ENCODE assay signal across 24 mouse cellular contexts in genomic region chr1:126120506-126120905, GRCm38 (mm10).
DNase-seq lines count a peak whose midpoint lies in the region; ATAC-seq lines count a peak whose summit lies in the region.
"Had no signal": no experiment of that assay in that cellular context is flagged by ENCODE, and none has a peak within 500 bp of the region (broad histone marks: within the 10 kb centered on the region; RNA-seq: fewer than 3 reads in every experiment).

No protein-coding gene starts in this region.

- H3K27ac ChIP-seq in forebrain, embryonic 12.5 days: no peak overlapping the region
- H3K27ac ChIP-seq in forebrain, embryonic 10.5 days: no peak overlapping the region
- peak overlapping the region; percentile 32; the same call in 1 of the 2 replicates for H3K27ac ChIP-seq in hindbrain, embryonic 14.5 days
- H3K27ac ChIP-seq in hindbrain, embryonic 10.5 days: no peak overlapping the region
- peak overlapping the region; percentile 37; the same call in 1 of the 2 replicates for H3K27ac ChIP-seq in neural tube, embryonic 15.5 days (replicated peaks)
- H3K27ac ChIP-seq: embryonic facial prominence, embryonic 15.5 days; heart, embryonic 10.5 days; heart, embryonic 15.5 days; kidney, postnatal 0 days; liver, embryonic 13.5 days; midbrain, embryonic 12.5 days had no signal

- H3K4me1 ChIP-seq in forebrain, embryonic 12.5 days: peaks cover 9% of the 10 kb centered on the region
- H3K4me1 ChIP-seq in forebrain, embryonic 10.5 days: peaks cover 12% of the 10 kb centered on the region
- peaks cover 4% of the 10 kb centered on the region; the same call in 1 of the 2 replicates for H3K4me1 ChIP-seq in hindbrain, embryonic 14.5 days (replicated peaks; ENCODE audit: control insufficient read depth, insufficient read depth, low read length)
- no peaks in the 10 kb centered on the region for H3K4me1 ChIP-seq in hindbrain, embryonic 10.5 days (replicated peaks)
- H3K4me1 ChIP-seq in neural tube, embryonic 15.5 days: peaks cover 17% of the 10 kb centered on the region
- H3K4me1 ChIP-seq: embryonic facial prominence, embryonic 15.5 days; heart, embryonic 10.5 days; heart, embryonic 15.5 days; liver, embryonic 13.5 days; midbrain, embryonic 12.5 days had no signal

- no peak overlapping the region for H3K4me3 ChIP-seq in forebrain, embryonic 12.5 days (replicated peaks)
- H3K4me3 ChIP-seq in forebrain, embryonic 10.5 days: no peak overlapping the region
- H3K4me3 ChIP-seq in hindbrain, embryonic 14.5 days (replicated peaks; ENCODE audit: low read length): no peak overlapping the region
- H3K4me3 ChIP-seq in hindbrain, embryonic 10.5 days: no peak overlapping the region
- no peak overlapping the region for H3K4me3 ChIP-seq in neural tube, embryonic 15.5 days (replicated peaks)
- H3K4me3 ChIP-seq: embryonic facial prominence, embryonic 15.5 days; heart, embryonic 10.5 days; heart, embryonic 15.5 days; liver, embryonic 13.5 days; midbrain, embryonic 12.5 days had no signal

- no peak for DNase-seq in forebrain, embryonic 10.5 days (ENCODE audit: extremely low spot score, low spot score)
- no peak for DNase-seq in hindbrain, embryonic 14.5 days (ENCODE audit: low spot score)
- no peak for DNase-seq in hindbrain, embryonic 10.5 days (ENCODE audit: low spot score)
- peak; percentile 79 for DNase-seq in Muller cell, postnatal 12 days (ENCODE audit: inconsistent ontology term)
- no peak for DNase-seq in right cerebral cortex, postnatal 36 days (ENCODE audit: low spot score in 2 of 2)
- DNase-seq: adrenal gland, postnatal 14 days; cerebellum, adult 18-20 months; cerebellum, postnatal 10 days; gastrocnemius, postnatal 25 days; kidney, adult 8-10 months; kidney, postnatal 4 days; left cerebral cortex, postnatal 4 days; liver, embryonic 13.5 days; lung, adult 18-20 months; thymus, postnatal 4 days had no signal

- WGBS in forebrain, embryonic 12.5 days: 14% methylated on average over 8 of the region's 8 CpGs
- WGBS in forebrain, embryonic 10.5 days: 27% methylated on average over 8 of the region's 8 CpGs
- WGBS in hindbrain, embryonic 14.5 days: 42% methylated on average over 8 of the region's 8 CpGs
- 55% methylated on average over 8 of the region's 8 CpGs for WGBS in hindbrain, embryonic 10.5 days
- 25% methylated on average over 8 of the region's 8 CpGs for WGBS in neural tube, embryonic 15.5 days

- H3K36me3 ChIP-seq in forebrain, embryonic 12.5 days (replicated peaks): no peaks in the 10 kb centered on the region
- no peaks in the 10 kb centered on the region for H3K36me3 ChIP-seq in forebrain, embryonic 10.5 days (replicated peaks)
- H3K36me3 ChIP-seq in hindbrain, embryonic 14.5 days (replicated peaks; ENCODE audit: control insufficient read depth, insufficient read depth): no peaks in the 10 kb centered on the region
- H3K36me3 ChIP-seq in hindbrain, embryonic 10.5 days: no peaks in the 10 kb centered on the region
- H3K36me3 ChIP-seq in neural tube, embryonic 15.5 days: no peaks in the 10 kb centered on the region
- H3K36me3 ChIP-seq: embryonic facial prominence, embryonic 15.5 days; heart, embryonic 10.5 days; heart, embryonic 15.5 days; liver, embryonic 13.5 days; midbrain, embryonic 12.5 days had no signal

- no peaks in the 10 kb centered on the region for H3K9me3 ChIP-seq in forebrain, embryonic 12.5 days
- no peaks in the 10 kb centered on the region for H3K9me3 ChIP-seq in forebrain, embryonic 10.5 days
- H3K9me3 ChIP-seq in hindbrain, embryonic 14.5 days (ENCODE audit: control insufficient read depth, low read length): no peaks in the 10 kb centered on the region
- H3K9me3 ChIP-seq in hindbrain, embryonic 10.5 days: no peaks in the 10 kb centered on the region
- H3K9me3 ChIP-seq in neural tube, embryonic 15.5 days (replicated peaks): no peaks in the 10 kb centered on the region
- H3K9me3 ChIP-seq: embryonic facial prominence, embryonic 15.5 days; heart, embryonic 10.5 days; heart, embryonic 15.5 days; liver, embryonic 13.5 days; midbrain, embryonic 12.5 days had no signal

- H3K4me2 ChIP-seq in forebrain, embryonic 12.5 days: no peak overlapping the region
- no peak overlapping the region for H3K4me2 ChIP-seq in hindbrain, embryonic 14.5 days (replicated peaks)
- H3K4me2 ChIP-seq in neural tube, embryonic 15.5 days: peak overlapping the region; percentile 3; the same call in 1 of the 2 replicates
- H3K4me2 ChIP-seq: embryonic facial prominence, embryonic 15.5 days; heart, embryonic 15.5 days; liver, embryonic 13.5 days; midbrain, embryonic 12.5 days had no signal

- no peak overlapping the region for H3K9ac ChIP-seq in forebrain, embryonic 12.5 days
- H3K9ac ChIP-seq in hindbrain, embryonic 14.5 days: no peak overlapping the region
- H3K9ac ChIP-seq in neural tube, embryonic 15.5 days (replicated peaks): no peak overlapping the region
- H3K9ac ChIP-seq: embryonic facial prominence, embryonic 15.5 days; heart, embryonic 15.5 days; liver, embryonic 13.5 days; midbrain, embryonic 12.5 days had no signal

- peak; percentile 46; the same call in 1 of the 2 replicates for ATAC-seq in forebrain, embryonic 12.5 days (ENCODE audit: low FRiP score)
- ATAC-seq in hindbrain, embryonic 14.5 days (ENCODE audit: low FRiP score): peak; percentile 47; the same call in 1 of the 2 replicates
- ATAC-seq in neural tube, embryonic 15.5 days (ENCODE audit: low FRiP score): peak; percentile 56; the same call in 1 of the 2 replicates
- ATAC-seq: intestine, embryonic 16.5 days; lung, postnatal 0 days had no signal

- peaks cover 8% of the 10 kb centered on the region for H3K27me3 ChIP-seq in forebrain, embryonic 12.5 days
- peaks cover 7% of the 10 kb centered on the region; the same call in 1 of the 2 replicates for H3K27me3 ChIP-seq in forebrain, embryonic 10.5 days (ENCODE audit: poor library complexity, severe bottlenecking)
- no peaks in the 10 kb centered on the region for H3K27me3 ChIP-seq in hindbrain, embryonic 14.5 days (ENCODE audit: control insufficient read depth, insufficient read depth, low read length)
- H3K27me3 ChIP-seq in hindbrain, embryonic 10.5 days (ENCODE audit: insufficient read depth, poor library complexity, severe bottlenecking): no peaks in the 10 kb centered on the region
- no peaks in the 10 kb centered on the region for H3K27me3 ChIP-seq in neural tube, embryonic 15.5 days (replicated peaks)
- H3K27me3 ChIP-seq: embryonic facial prominence, embryonic 15.5 days; heart, embryonic 15.5 days; liver, embryonic 13.5 days; midbrain, embryonic 12.5 days had no signal

Comparison
In these comparisons a context has a peak if more than half of its experiments do, and no peak if none do; other contexts are left out.
1. H3K27ac ChIP-seq: peak in hindbrain, embryonic 14.5 days (single experiment) and neural tube, embryonic 15.5 days (single experiment); none in forebrain, embryonic 12.5 days (single experiment), forebrain, embryonic 10.5 days (single experiment) and hindbrain, embryonic 10.5 days (single experiment).
2. Peak in every context shown above with its lines, with median percentiles within 50 percentile points of each other: ATAC-seq.